In the genomic region with DNA sequence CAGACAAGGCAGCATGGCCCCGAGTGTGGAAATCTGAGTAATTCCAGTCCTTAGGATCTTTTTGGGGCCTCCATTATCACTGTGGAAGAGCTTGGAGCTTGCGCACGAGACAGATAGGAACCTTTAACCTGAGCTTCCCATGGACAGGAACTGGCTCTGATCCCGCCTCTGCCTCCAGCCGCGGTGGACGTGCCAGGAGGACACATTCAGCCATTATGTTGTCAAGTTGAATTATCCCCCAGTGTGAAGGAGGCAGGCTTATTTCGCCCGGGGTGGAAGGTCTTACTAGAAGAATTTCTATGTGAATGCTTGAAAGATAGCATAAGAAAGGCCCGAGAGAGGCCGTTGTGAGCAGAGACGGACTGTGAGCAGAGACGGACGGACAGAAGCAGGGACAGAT, we compare ENCODE assay signal across 10 mouse cellular contexts. TPM values are rescaled to one million over a fixed set of nuclear protein-coding genes. Genes with fewer than 3 reads are reported as not detected.
DNase-seq lines count a peak whose midpoint lies in the region; ATAC-seq and TF ChIP-seq lines count a peak whose summit lies in the region.
"Had no signal": no experiment of that assay in that cellular context is flagged by ENCODE, and none has a peak within 500 bp of the region (broad histone marks: within the 10 kb centered on the region; RNA-seq: fewer than 3 reads in every experiment).

No protein-coding gene starts in this region.

- ATAC-seq in heart, embryonic 12.5 days (ENCODE audit: insufficient number of reproducible peaks, low FRiP score): no peak
- no peak for ATAC-seq in midbrain, postnatal 0 days (ENCODE audit: low FRiP score)
- ATAC-seq in forebrain, embryonic 11.5 days (replicated peaks; ENCODE audit: low FRiP score): no peak
- no peak for ATAC-seq in intestine, embryonic 16.5 days
- ATAC-seq: hindbrain, embryonic 16.5 days had no signal

- no peak overlapping the region for H3K4me3 ChIP-seq in heart, embryonic 12.5 days
- H3K4me3 ChIP-seq in midbrain, postnatal 0 days (ENCODE audit: low read depth, low read length): no peak overlapping the region
- H3K4me3 ChIP-seq in forebrain, embryonic 11.5 days (ENCODE audit: low read depth, low read length): no peak overlapping the region
- no peak overlapping the region for H3K4me3 ChIP-seq in intestine, embryonic 16.5 days (ENCODE audit: low read length)
- H3K4me3 ChIP-seq: erythroblast, embryonic 14.5 days had no signal

- H3K27ac ChIP-seq in heart, embryonic 12.5 days (ENCODE audit: poor library complexity, severe bottlenecking): peak overlapping the region; percentile 53
- no peak overlapping the region for H3K27ac ChIP-seq in midbrain, postnatal 0 days (ENCODE audit: low read depth, low read length)
- H3K27ac ChIP-seq in forebrain, embryonic 11.5 days (ENCODE audit: low read depth, low read length): no peak overlapping the region
- H3K27ac ChIP-seq in intestine, embryonic 16.5 days (ENCODE audit: low read length): no peak overlapping the region

- H3K27me3 ChIP-seq in heart, embryonic 12.5 days (replicated peaks): no peaks in the 10 kb centered on the region
- H3K27me3 ChIP-seq in midbrain, postnatal 0 days (ENCODE audit: insufficient read depth, low read length): no peaks in the 10 kb centered on the region
- no peaks in the 10 kb centered on the region for H3K27me3 ChIP-seq in forebrain, embryonic 11.5 days (ENCODE audit: control insufficient read depth, insufficient read depth, low read length)
- no peaks in the 10 kb centered on the region for H3K27me3 ChIP-seq in intestine, embryonic 16.5 days (replicated peaks; ENCODE audit: control insufficient read depth, insufficient read depth, low read length)

- peak overlapping the region; percentile 29 for H3K4me2 ChIP-seq in heart, embryonic 12.5 days
- H3K4me2 ChIP-seq in midbrain, postnatal 0 days (ENCODE audit: low read depth, low read length, poor library complexity, severe bottlenecking): no peak overlapping the region
- no peak overlapping the region for H3K4me2 ChIP-seq in forebrain, embryonic 11.5 days (ENCODE audit: low read depth, low read length, severe bottlenecking)
- no peak overlapping the region for H3K4me2 ChIP-seq in intestine, embryonic 16.5 days (ENCODE audit: low read depth, low read length)

- DNase-seq in embryo, embryonic 10 days (ENCODE audit: low spot score): peak; percentile 50
- DNase-seq in embryo, embryonic 9.5 days (ENCODE audit: extremely low spot score): no peak
- peak; percentile 68 for DNase-seq in brain, adult 2 months (ENCODE audit: low read depth, low spot score)
- DNase-seq in kidney, postnatal 10 days: peak; percentile 85
- no peak for DNase-seq in midbrain, postnatal 0 days (ENCODE audit: low spot score)
- no peak for DNase-seq in forebrain, embryonic 11.5 days (ENCODE audit: low spot score)

- peaks cover 25% of the 10 kb centered on the region for H3K4me1 ChIP-seq in heart, embryonic 12.5 days (replicated peaks)
- H3K4me1 ChIP-seq in midbrain, postnatal 0 days (ENCODE audit: insufficient read depth, low read length): peaks cover 3% of the 10 kb centered on the region; the same call in 1 of the 2 replicates
- peaks cover 5% of the 10 kb centered on the region; the same call in 1 of the 2 replicates for H3K4me1 ChIP-seq in forebrain, embryonic 11.5 days (replicated peaks; ENCODE audit: control insufficient read depth, insufficient read depth, low read length)
- H3K4me1 ChIP-seq in intestine, embryonic 16.5 days (ENCODE audit: control insufficient read depth, insufficient read depth, low read length): peaks cover 7% of the 10 kb centered on the region

- TF ChIP-seq CTCF in midbrain, postnatal 0 days (IDR thresholded peaks at IDR 0.05): no peak

- WGBS in heart, embryonic 12.5 days: 32% methylated on average over 14 of the region's 14 CpGs
- 26% methylated on average over 14 of the region's 14 CpGs for WGBS in midbrain, postnatal 0 days
- 79% methylated on average over 14 of the region's 14 CpGs for WGBS in forebrain, embryonic 11.5 days
- 50% methylated on average over 14 of the region's 14 CpGs for WGBS in intestine, embryonic 16.5 days

- peaks cover 6% of the 10 kb centered on the region; the same call in 1 of the 2 replicates for H3K36me3 ChIP-seq in heart, embryonic 12.5 days
- peaks cover 5% of the 10 kb centered on the region; the same call in 1 of the 2 replicates for H3K36me3 ChIP-seq in midbrain, postnatal 0 days (ENCODE audit: insufficient read depth, low read length)
- H3K36me3 ChIP-seq in forebrain, embryonic 11.5 days (ENCODE audit: control insufficient read depth, insufficient read depth, low read length): no peaks in the 10 kb centered on the region; the same call in 1 of the 2 replicates
- H3K36me3 ChIP-seq in intestine, embryonic 16.5 days (ENCODE audit: control insufficient read depth, insufficient read depth, low read length): no peaks in the 10 kb centered on the region

- no peak overlapping the region for H3K9ac ChIP-seq in heart, embryonic 12.5 days
- H3K9ac ChIP-seq in midbrain, postnatal 0 days (replicated peaks; ENCODE audit: low read length, poor library complexity, severe bottlenecking): no peak overlapping the region
- no peak overlapping the region for H3K9ac ChIP-seq in forebrain, embryonic 11.5 days (ENCODE audit: low read length)
- H3K9ac ChIP-seq in intestine, embryonic 16.5 days (ENCODE audit: low read depth, low read length): no peak overlapping the region

- H3K9me3 ChIP-seq in heart, embryonic 12.5 days (replicated peaks): no peaks in the 10 kb centered on the region
- no peaks in the 10 kb centered on the region for H3K9me3 ChIP-seq in midbrain, postnatal 0 days (ENCODE audit: low read length)
- no peaks in the 10 kb centered on the region for H3K9me3 ChIP-seq in forebrain, embryonic 11.5 days (ENCODE audit: control insufficient read depth, low read length)
- no peaks in the 10 kb centered on the region for H3K9me3 ChIP-seq in intestine, embryonic 16.5 days (ENCODE audit: control insufficient read depth, low read length)

RNA-seq across cellular contexts. Expression of a gene that starts 4.4 kb away (rescaled TPM):
- polyA plus RNA-seq in heart, embryonic 12.5 days (2016; fragmentation: Nextera tagmentation; extraction: Ambion mirVana): 102 and 106 TPM in 2 replicates
- 154 and 183 TPM in 2 replicates for total RNA-seq in midbrain, postnatal 0 days (2014; rRNA removed)
- 142 and 146 TPM in 2 replicates for polyA plus RNA-seq in midbrain, postnatal 0 days (2015; fragmentation: Nextera tagmentation; extraction: Ambion mirVana)
- 172 and 188 TPM in 2 replicates for polyA plus RNA-seq in forebrain, embryonic 11.5 days (2014; fragmentation: Nextera tagmentation; extraction: Ambion mirVana)
- polyA plus RNA-seq in intestine, embryonic 16.5 days (2015; fragmentation: Nextera tagmentation; extraction: Ambion mirVana): 81.1 and 90.4 TPM in 2 replicates

RNA-seq across cellular contexts. Expression of a gene that starts 4.9 kb away (rescaled TPM):
- polyA plus RNA-seq in heart, embryonic 12.5 days (2016; fragmentation: Nextera tagmentation; extraction: Ambion mirVana): 27.4 and 30.8 TPM in 2 replicates
- 147 and 154 TPM in 2 replicates for total RNA-seq in midbrain, postnatal 0 days (2014; rRNA removed)
- 43.9 TPM in 2 replicates for polyA plus RNA-seq in midbrain, postnatal 0 days (2015; fragmentation: Nextera tagmentation; extraction: Ambion mirVana)
- 50.1 and 57.6 TPM in 2 replicates for polyA plus RNA-seq in forebrain, embryonic 11.5 days (2014; fragmentation: Nextera tagmentation; extraction: Ambion mirVana)
- polyA plus RNA-seq in intestine, embryonic 16.5 days (2015; fragmentation: Nextera tagmentation; extraction: Ambion mirVana): 11.7 and 12.0 TPM in 2 replicates

RNA-seq across cellular contexts. Expression of a gene that starts 52.5 kb away (rescaled TPM):
- 26.0 and 27.8 TPM in 2 replicates for polyA plus RNA-seq in heart, embryonic 12.5 days (2016; fragmentation: Nextera tagmentation; extraction: Ambion mirVana)
- 60.1 and 60.6 TPM in 2 replicates for total RNA-seq in midbrain, postnatal 0 days (2014; rRNA removed)
- polyA plus RNA-seq in midbrain, postnatal 0 days (2015; fragmentation: Nextera tagmentation; extraction: Ambion mirVana): 23.6 and 25.4 TPM in 2 replicates
- 16.8 and 17.4 TPM in 2 replicates for polyA plus RNA-seq in forebrain, embryonic 11.5 days (2014; fragmentation: Nextera tagmentation; extraction: Ambion mirVana)
- 12.5 and 14.5 TPM in 2 replicates for polyA plus RNA-seq in intestine, embryonic 16.5 days (2015; fragmentation: Nextera tagmentation; extraction: Ambion mirVana)

RNA-seq across cellular contexts. Expression of a gene that starts 52.7 kb away (rescaled TPM):
- polyA plus RNA-seq in heart, embryonic 12.5 days (2016; fragmentation: Nextera tagmentation; extraction: Ambion mirVana): 0.75 and 0.82 TPM in 2 replicates
- 44.6 and 61.5 TPM in 2 replicates for total RNA-seq in midbrain, postnatal 0 days (2014; rRNA removed)
- 63.9 and 65.6 TPM in 2 replicates for polyA plus RNA-seq in midbrain, postnatal 0 days (2015; fragmentation: Nextera tagmentation; extraction: Ambion mirVana)
- polyA plus RNA-seq in forebrain, embryonic 11.5 days (2014; fragmentation: Nextera tagmentation; extraction: Ambion mirVana): 3.3 and 4.0 TPM in 2 replicates
- polyA plus RNA-seq in intestine, embryonic 16.5 days (2015; fragmentation: Nextera tagmentation; extraction: Ambion mirVana): 1.7 and 2.2 TPM in 2 replicates

Comparison
In these comparisons a context has a peak if more than half of its experiments do, and no peak if none do; other contexts are left out.
1. DNase-seq: peak in embryo, embryonic 10 days (single experiment), brain, adult 2 months (single experiment) and kidney, postnatal 10 days (single experiment); none in embryo, embryonic 9.5 days (single experiment), midbrain, postnatal 0 days (single experiment) and forebrain, embryonic 11.5 days (single experiment).